Mouse (Mus musculus): ENCODE measurements at regions not wholly inside any gene's neighbourhood (a gene's known extent, or its start where the extent isn't known, plus 50 kb on each side); places are given as distances from the start of the nearest gene placed in this dataset.
"Not testable (repeated sequence)": the region's sequence is repeated elsewhere in the genome, so short reads cannot be mapped to it uniquely, and the experiment has no call there.

- WGBS: 52% methylated on average over 5 of the region's 5 CpGs
- H3K4me2 ChIP-seq (replicated peaks; ENCODE audit: low read depth): no peak overlapping the region
- DNase-seq (ENCODE audit: low spot score) (no peak), ATAC-seq (ENCODE audit: low FRiP score, low TSS enrichment) (no peak)
- H3K4me3 ChIP-seq (ENCODE audit: low read depth, low read length): no peak overlapping the region
- no peaks in the 10 kb centered on the region for H3K4me1 ChIP-seq (replicated peaks; ENCODE audit: control insufficient read depth, insufficient read depth)
- no peaks in the 10 kb centered on the region for H3K36me3 ChIP-seq (ENCODE audit: control insufficient read depth, insufficient read depth, low read length)
- no peaks in the 10 kb centered on the region for H3K27me3 ChIP-seq (ENCODE audit: control insufficient read depth, insufficient read depth, low read length)
- no peak overlapping the region for H3K9ac ChIP-seq (ENCODE audit: low read length)
- TF ChIP-seq EP300 (optimal IDR thresholded peaks at IDR 0.05) (no peak), CTCF (IDR thresholded peaks at IDR 0.05; ENCODE audit: low read depth) (peak; percentile 33)
- no peak overlapping the region for H3K27ac ChIP-seq (replicated peaks)
- H3K9me3 ChIP-seq (ENCODE audit: control insufficient read depth, low read length): 0 out of 2 replicates have a peak, but pooled peaks cover 3% of the 10 kb centered on the region
Observed at GRCm38 (mm10) chr6:50831725-50832124, 177.5 kb upstream of the Npvf start.

DNA sequence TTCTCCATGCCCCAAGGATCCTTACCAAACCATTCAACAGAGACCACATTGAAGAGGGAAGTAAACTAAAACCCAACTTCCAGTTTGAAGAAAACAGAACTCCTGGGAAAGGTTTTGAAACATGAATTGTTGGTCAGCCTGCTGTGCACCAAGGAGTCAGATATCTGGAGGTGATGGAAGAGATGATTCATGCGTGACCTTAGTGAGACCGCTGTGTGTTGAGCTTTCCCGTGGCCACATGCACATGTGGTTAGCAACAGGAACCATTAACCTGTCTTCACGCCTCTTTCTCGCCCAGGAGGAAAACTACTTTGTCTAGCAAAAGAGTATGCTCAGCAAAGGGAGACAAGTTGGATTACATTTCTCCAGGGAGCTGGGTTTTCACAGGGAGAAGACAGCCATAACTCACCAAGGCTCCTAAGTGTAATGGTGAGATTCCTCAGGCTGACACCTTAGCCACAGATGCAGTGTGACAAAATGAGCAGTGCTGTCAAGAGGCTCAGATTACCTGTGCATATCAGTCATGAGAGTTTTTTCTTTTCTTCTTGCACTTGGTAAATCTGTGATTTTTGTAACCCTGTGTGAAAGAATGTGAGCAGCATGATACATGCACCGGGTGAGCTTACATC, 181.9 kb upstream of the Npvf start:
- ATAC-seq (ENCODE audit: low FRiP score, low TSS enrichment): no peak
- Histone ChIP-seq H3K36me3 (ENCODE audit: control insufficient read depth, insufficient read depth, low read length) (no peaks in the 10 kb centered on the region), H3K27me3 (ENCODE audit: control insufficient read depth, insufficient read depth, low read length) (no peaks in the 10 kb centered on the region), H3K4me3 (ENCODE audit: low read depth, low read length) (no peak overlapping the region), H3K27ac (replicated peaks) (no peak overlapping the region), H3K4me2 (replicated peaks; ENCODE audit: low read depth) (no peak overlapping the region), H3K9ac (ENCODE audit: low read length) (no peak overlapping the region), H3K4me1 (replicated peaks; ENCODE audit: control insufficient read depth, insufficient read depth) (no peaks in the 10 kb centered on the region), H3K9me3 (ENCODE audit: control insufficient read depth, low read length) (no peaks in the 10 kb centered on the region)
- no peak for DNase-seq (ENCODE audit: low spot score)
- 84% methylated on average over 6 of the region's 6 CpGs for WGBS
- TF ChIP-seq EP300 (optimal IDR thresholded peaks at IDR 0.05): no peak
- TF ChIP-seq CTCF (IDR thresholded peaks at IDR 0.05; ENCODE audit: low read depth): no peak

DNA sequence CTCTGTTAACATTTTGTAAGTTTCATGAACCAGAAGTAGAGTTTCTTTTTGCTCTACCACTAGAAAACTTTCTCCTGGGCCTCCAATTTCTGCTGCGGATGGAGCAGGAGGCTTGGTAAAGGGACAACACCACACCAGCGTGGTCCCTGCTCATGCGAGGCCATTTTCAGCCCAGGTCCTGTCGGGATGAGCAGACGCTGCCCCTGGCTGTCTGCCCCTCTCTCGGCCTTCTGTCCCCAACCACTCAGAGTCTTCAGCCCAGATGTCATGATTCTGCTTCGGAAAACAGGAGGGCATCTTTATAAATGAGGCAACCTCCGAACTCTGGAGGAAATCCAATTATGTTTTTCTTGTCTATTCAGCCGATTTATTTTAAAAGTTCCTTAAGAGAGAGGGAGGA, 186.6 kb upstream of the Npvf start:
- DNase-seq (ENCODE audit: low spot score) (no peak), ATAC-seq (ENCODE audit: low FRiP score, low TSS enrichment) (no peak)
- Histone ChIP-seq H3K9ac (ENCODE audit: low read length) (no peak overlapping the region), H3K36me3 (ENCODE audit: control insufficient read depth, insufficient read depth, low read length) (no peaks in the 10 kb centered on the region), H3K4me3 (ENCODE audit: low read depth, low read length) (no peak overlapping the region), H3K9me3 (ENCODE audit: control insufficient read depth, low read length) (no peaks in the 10 kb centered on the region), H3K4me1 (replicated peaks; ENCODE audit: control insufficient read depth, insufficient read depth) (no peaks in the 10 kb centered on the region), H3K4me2 (replicated peaks; ENCODE audit: low read depth) (no peak overlapping the region), H3K27me3 (ENCODE audit: control insufficient read depth, insufficient read depth, low read length) (no peaks in the 10 kb centered on the region), H3K27ac (replicated peaks) (no peak overlapping the region)
- TF ChIP-seq EP300 (optimal IDR thresholded peaks at IDR 0.05) (no peak), CTCF (IDR thresholded peaks at IDR 0.05; ENCODE audit: low read depth) (no peak)
- 73% methylated on average over 9 of the region's 9 CpGs for WGBS

GRCm38 (mm10) chr6:50845246-50845645, 191.0 kb upstream of the Npvf start:
- not testable (repeated sequence) for H3K9me3 ChIP-seq (ENCODE audit: control insufficient read depth, low read length); H3K36me3 ChIP-seq (ENCODE audit: control insufficient read depth, insufficient read depth, low read length); ATAC-seq (ENCODE audit: low FRiP score, low TSS enrichment); H3K27ac ChIP-seq (replicated peaks); DNase-seq (ENCODE audit: low spot score); H3K4me1 ChIP-seq (replicated peaks; ENCODE audit: control insufficient read depth, insufficient read depth); H3K4me2 ChIP-seq (replicated peaks; ENCODE audit: low read depth); H3K4me3 ChIP-seq (ENCODE audit: low read depth, low read length); H3K27me3 ChIP-seq (ENCODE audit: control insufficient read depth, insufficient read depth, low read length); H3K9ac ChIP-seq (ENCODE audit: low read length)
- 90% methylated on average over 2 of the region's 2 CpGs for WGBS

DNA sequence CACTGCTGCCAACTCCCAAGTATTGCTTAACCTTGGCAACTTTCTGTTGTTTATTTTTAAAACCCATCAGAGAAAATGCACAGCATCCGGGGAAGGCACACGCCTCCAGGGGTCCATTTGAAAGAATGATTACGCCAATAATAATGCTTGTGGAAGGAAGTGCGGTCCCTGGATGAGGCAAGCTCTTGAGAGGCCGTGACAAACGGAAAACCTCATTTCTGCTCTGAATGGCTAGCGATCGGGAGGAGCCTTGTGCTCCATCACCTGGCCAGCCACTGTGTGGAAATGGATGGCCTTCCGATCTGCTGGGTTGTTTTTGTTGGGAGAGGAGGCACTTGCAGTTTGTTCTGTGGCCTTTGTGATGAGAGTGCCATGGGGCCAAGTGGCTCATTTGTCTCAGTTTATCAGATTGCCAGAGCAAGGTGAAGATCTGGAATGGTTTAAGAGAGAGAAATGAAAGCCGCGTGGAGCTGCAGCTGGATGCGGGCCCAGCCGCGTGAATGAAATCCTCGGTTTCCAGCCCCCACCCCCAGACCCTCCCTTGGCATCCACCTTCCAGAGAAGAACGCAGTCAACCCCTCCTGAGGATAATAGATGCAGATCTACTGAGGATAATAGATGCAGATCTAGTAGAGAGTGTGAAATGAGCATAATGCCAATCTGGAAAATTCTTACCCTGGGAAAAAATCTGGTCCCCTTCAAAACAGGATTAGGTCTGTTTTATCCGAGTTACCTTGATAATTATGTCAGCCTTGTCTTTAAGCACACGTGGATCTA, 192.7 kb upstream of the Npvf start:
- Histone ChIP-seq H3K36me3 (ENCODE audit: control insufficient read depth, insufficient read depth, low read length) (no peaks in the 10 kb centered on the region), H3K4me2 (replicated peaks; ENCODE audit: low read depth) (no peak overlapping the region), H3K27me3 (ENCODE audit: control insufficient read depth, insufficient read depth, low read length) (no peaks in the 10 kb centered on the region), H3K4me1 (replicated peaks; ENCODE audit: control insufficient read depth, insufficient read depth) (no peaks in the 10 kb centered on the region), H3K4me3 (ENCODE audit: low read depth, low read length) (no peak overlapping the region), H3K27ac (replicated peaks) (no peak overlapping the region), H3K9ac (ENCODE audit: low read length) (no peak overlapping the region), H3K9me3 (ENCODE audit: control insufficient read depth, low read length) (no peaks in the 10 kb centered on the region)
- 52% methylated on average over 18 of the region's 18 CpGs for WGBS
- DNase-seq (ENCODE audit: low spot score): no peak
- ATAC-seq (ENCODE audit: low FRiP score, low TSS enrichment): no peak
- TF ChIP-seq CTCF (IDR thresholded peaks at IDR 0.05; ENCODE audit: low read depth) (no peak), EP300 (optimal IDR thresholded peaks at IDR 0.05) (no peak)

GRCm38 (mm10) chr6:50847548-50847947, 193.3 kb upstream of the Npvf start:
- H3K4me1 ChIP-seq (replicated peaks; ENCODE audit: control insufficient read depth, insufficient read depth): no peaks in the 10 kb centered on the region
- H3K9ac ChIP-seq (ENCODE audit: low read length): no peak overlapping the region
- ATAC-seq (ENCODE audit: low FRiP score, low TSS enrichment): no peak
- no peaks in the 10 kb centered on the region for H3K36me3 ChIP-seq (ENCODE audit: control insufficient read depth, insufficient read depth, low read length)
- H3K9me3 ChIP-seq (ENCODE audit: control insufficient read depth, low read length): no peaks in the 10 kb centered on the region
- H3K27ac ChIP-seq (replicated peaks): no peak overlapping the region
- H3K4me2 ChIP-seq (replicated peaks; ENCODE audit: low read depth): no peak overlapping the region
- H3K27me3 ChIP-seq (ENCODE audit: control insufficient read depth, insufficient read depth, low read length): no peaks in the 10 kb centered on the region
- 76% methylated on average over 7 of the region's 7 CpGs for WGBS
- no peak for DNase-seq (ENCODE audit: low spot score)
- TF ChIP-seq CTCF (IDR thresholded peaks at IDR 0.05; ENCODE audit: low read depth) (no peak), EP300 (optimal IDR thresholded peaks at IDR 0.05) (no peak)
- no peak overlapping the region for H3K4me3 ChIP-seq (ENCODE audit: low read depth, low read length)

Data from stomach, postnatal 0 days (tissue).